Mouse (Mus musculus) hindbrain, postnatal 0 days (tissue): Measurements from ENCODE around the gene Ttll8. TPM values are rescaled to one million over a fixed set of nuclear protein-coding genes. Genes with fewer than 3 reads are reported as not detected.
A peak's percentile ranks its signal among the peaks of the same experiment; 100 is the strongest.

Experiments
- ATAC-seq: fragments of 200-750 bp; cut with Nextera tagmentation; 2 replicates; pipeline ENCODE4 v1.8.0; 2017; ENCODE audit warnings: mild to moderate bottlenecking, moderate TSS enrichment, moderate library complexity
- DNase-seq: peaks from one replicate; pipeline ENCODE4 v3.0.0-alpha.2; 2015; ENCODE audit warnings: low spot score
- H3K27ac ChIP-seq: fragments of 300-500 bp; sonication (generic); 2 replicates; pipeline ENCODE4 v1.5.1; 2014; ENCODE audit warnings: mild to moderate bottlenecking
- H3K27me3 ChIP-seq: fragments of 300-500 bp; sonication (generic); 2 replicates; pipeline ENCODE4 v1.6.1; 2014; ENCODE audit warnings: low read length, mixed read lengths; ENCODE audit not compliant: insufficient read depth
- H3K36me3 ChIP-seq: fragments of 300-500 bp; sonication (generic); 2 replicates; pipeline ENCODE4 v1.6.1; 2014; ENCODE audit warnings: low read length, mixed read lengths; ENCODE audit not compliant: insufficient read depth
- H3K4me1 ChIP-seq: fragments of 300-500 bp; sonication (generic); 2 replicates; pipeline ENCODE4 v1.6.1; 2014; ENCODE audit warnings: antibody characterized with exemption, low read length, mixed read lengths; ENCODE audit not compliant: insufficient read depth
- H3K4me2 ChIP-seq: fragments of 300-500 bp; sonication (generic); 2 replicates; pipeline ENCODE4 v1.6.1; 2014; ENCODE audit warnings: low read depth, mild to moderate bottlenecking, low read length, moderate library complexity, mixed read lengths
- H3K4me3 ChIP-seq: fragments of 300-500 bp; sonication (generic); 2 replicates; pipeline ENCODE4 v1.5.1; 2014; ENCODE audit warnings: low read length
- H3K9ac ChIP-seq: fragments of 300-500 bp; sonication (generic); replicated peaks from 2 replicates; pipeline ENCODE4 v1.6.1; 2014; ENCODE audit warnings: mild to moderate bottlenecking, low read length, moderate library complexity, mixed read lengths
- H3K9me3 ChIP-seq: fragments of 300-500 bp; sonication (generic); 2 replicates; pipeline ENCODE4 v1.6.1; 2016; ENCODE audit warnings: low read length, mixed read lengths
- CTCF ChIP-seq: IDR thresholded peaks from 2 replicates; pipeline ENCODE4 v1.5.1; 2016; ENCODE audit warnings: antibody characterized with exemption, control low read depth, low read depth
- WGBS: fragments of 180-500 bp; shearing (Covaris S2); extraction: QIAGEN DNeasy Blood & Tissue Kit; methylation state at CpG from one replicate; pipeline ENCODE4 v1.1.7; 2014; 5-methylcytosine and 5-hydroxymethylcytosine counted together
- polyA plus RNA-seq: library from polyadenylated mRNA; unstranded; fragments of >200 nt; fragmentation: Nextera tagmentation; extraction: Ambion mirVana; gene quantifications from 2 replicates; pipeline ENCODE4 v1.2.1, GENCODE M21; 2015
- total RNA-seq: library from RNA; depleted of rRNA; stranded (reverse); fragments of >200 nt; gene quantifications from 2 replicates; pipeline ENCODE4 v1.2.3, GENCODE M21; 2014

Ttll8 gene
- total and polyA plus RNA-seq, 2 experiments from 2014 or later = 0.14 to 0.16 TPM

DNA sequence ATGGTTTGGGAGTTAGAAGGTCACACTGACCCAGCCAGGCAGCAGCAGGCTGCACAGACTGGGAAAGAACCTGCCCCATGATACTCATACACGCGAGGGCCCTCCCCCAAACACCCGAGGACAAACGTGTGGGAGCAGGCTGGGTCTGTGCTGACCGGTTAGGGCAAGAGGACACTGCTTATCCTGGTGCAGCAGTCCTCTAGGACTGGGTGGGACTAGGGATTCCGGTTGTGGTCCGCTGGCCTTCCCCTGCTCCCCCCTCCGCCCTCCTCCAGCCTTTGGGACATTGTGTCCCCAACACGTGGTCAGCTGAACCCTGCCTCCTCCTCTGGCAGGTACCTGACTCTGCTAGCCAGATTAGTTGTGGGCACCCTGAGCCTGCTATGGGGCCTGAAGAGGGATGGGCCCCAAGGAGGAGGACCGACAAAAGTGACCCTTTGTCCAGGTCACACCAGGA is 78.6 kb downstream of the Ttll8 start:
- Histone ChIP-seq H3K27ac (no peak overlapping the region), H3K9ac (no peak overlapping the region), H3K27me3 (no peaks in the 10 kb centered on the region), H3K4me1 (no peaks in the 10 kb centered on the region), H3K4me3 (no peak overlapping the region), H3K4me2 (no peak overlapping the region), H3K9me3 (no peaks in the 10 kb centered on the region), H3K36me3 (no peaks in the 10 kb centered on the region)
- WGBS = 48% methylated on average over 10 of the region's 10 CpGs
- DNase-seq (no peak), ATAC-seq (0 out of 2 replicates have a peak, but pooled peaks have one; percentile 27)
- TF ChIP-seq CTCF = no peak

DNA sequence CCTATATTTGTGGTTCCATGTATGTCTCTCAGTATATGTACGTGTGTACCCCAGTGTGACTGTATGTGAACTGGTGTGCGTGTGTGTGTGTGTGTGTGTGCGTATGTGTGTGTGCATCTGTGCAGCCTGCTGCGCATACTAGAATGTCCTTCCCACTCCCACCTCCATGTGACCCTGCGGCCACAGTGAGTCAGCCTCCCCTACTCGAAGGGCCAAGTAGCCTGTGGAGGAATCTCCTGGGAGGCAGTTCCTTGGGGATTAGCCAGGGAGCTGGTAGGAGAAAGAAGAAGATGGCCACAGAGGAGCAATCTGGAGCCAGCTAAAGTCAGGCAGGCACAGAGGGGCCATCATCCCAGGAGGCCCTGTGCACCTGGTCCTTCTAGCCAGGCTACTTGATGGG is 79.7 kb downstream of the Ttll8 start:
- no peak for ATAC-seq
- no peak for DNase-seq
- no peaks in the 10 kb centered on the region for H3K9me3 ChIP-seq
- H3K4me2 ChIP-seq = no peak overlapping the region
- 88% methylated on average over 6 of the region's 6 CpGs for WGBS
- H3K36me3 ChIP-seq = no peaks in the 10 kb centered on the region
- no peak for TF ChIP-seq CTCF
- no peaks in the 10 kb centered on the region for H3K27me3 ChIP-seq
- H3K4me1 ChIP-seq = no peaks in the 10 kb centered on the region
- no peak overlapping the region for H3K4me3 ChIP-seq
- H3K27ac ChIP-seq = no peak overlapping the region
- H3K9ac ChIP-seq = no peak overlapping the region

DNA sequence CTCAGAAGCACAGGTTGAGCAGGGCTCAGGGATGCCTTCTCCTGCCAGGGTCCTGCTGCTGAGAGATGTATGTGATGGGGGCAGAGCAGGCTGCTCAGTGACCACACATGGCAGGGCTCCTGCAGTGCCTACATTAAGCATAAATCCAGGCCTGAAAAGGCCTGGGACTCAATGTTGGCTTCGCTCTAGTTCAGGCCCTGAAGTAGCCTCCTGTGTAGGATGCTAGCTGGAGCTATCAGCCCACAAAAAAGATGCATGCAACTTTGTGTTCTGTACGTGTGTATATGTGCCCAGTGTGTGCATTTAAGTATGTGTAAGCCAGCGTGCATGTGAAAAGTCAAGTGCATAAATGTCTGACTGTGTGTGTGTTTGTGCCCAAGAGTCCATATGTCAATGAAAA is 80.2 kb downstream of the Ttll8 start:
- no peak for TF ChIP-seq CTCF
- no peak for ATAC-seq
- 88% methylated on average over 3 of the region's 3 CpGs for WGBS
- Histone ChIP-seq H3K4me1 (no peaks in the 10 kb centered on the region), H3K9me3 (no peaks in the 10 kb centered on the region), H3K4me3 (no peak overlapping the region), H3K27me3 (no peaks in the 10 kb centered on the region), H3K27ac (no peak overlapping the region), H3K4me2 (no peak overlapping the region), H3K9ac (no peak overlapping the region), H3K36me3 (no peaks in the 10 kb centered on the region)
- DNase-seq = no peak

DNA sequence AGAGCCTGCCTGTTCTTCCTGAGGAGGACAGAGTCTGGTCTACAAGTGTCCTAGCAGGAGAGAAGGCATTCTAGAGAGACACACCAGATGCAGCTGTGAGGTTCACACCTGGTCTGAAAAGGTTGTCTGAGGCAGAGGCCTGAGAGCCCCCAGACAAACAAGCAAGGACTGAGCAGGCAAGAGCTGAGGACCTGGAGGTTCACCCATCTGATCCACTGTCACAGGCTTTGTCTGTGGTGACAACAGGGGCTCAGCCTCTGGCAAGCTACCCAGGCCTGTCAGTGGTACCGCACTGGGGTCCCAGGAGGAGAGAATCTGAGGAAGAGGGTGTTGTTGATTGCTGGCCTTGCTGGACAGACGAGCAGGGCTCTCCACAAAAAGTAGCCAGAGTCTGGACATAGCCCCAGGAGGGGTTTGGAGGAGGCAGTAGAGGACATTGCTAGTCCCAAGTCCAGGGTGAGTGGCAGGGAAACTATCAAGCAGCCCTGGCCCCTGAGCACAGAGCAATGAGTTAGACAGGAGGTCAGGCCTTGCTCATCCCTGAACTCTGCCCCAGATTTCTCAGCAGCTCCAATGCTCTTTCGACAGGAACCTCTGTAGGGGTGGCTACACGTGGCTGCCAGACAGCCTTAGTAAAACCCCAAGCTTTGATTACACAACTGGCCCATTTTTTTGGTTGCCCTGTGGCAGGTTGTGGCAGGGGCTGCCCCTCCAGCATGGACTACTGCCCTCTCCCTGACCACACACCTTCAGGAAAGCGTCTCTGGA is 83.6 kb downstream of the Ttll8 start:
- H3K4me3 ChIP-seq = no peak overlapping the region
- ATAC-seq = no peak
- H3K27ac ChIP-seq = no peak overlapping the region
- TF ChIP-seq CTCF = no peak
- no peak for DNase-seq
- no peaks in the 10 kb centered on the region for H3K27me3 ChIP-seq
- no peaks in the 10 kb centered on the region for H3K4me1 ChIP-seq
- H3K9ac ChIP-seq = no peak overlapping the region
- H3K36me3 ChIP-seq = peaks cover 12% of the 10 kb centered on the region
- WGBS = 79% methylated on average over 5 of the region's 5 CpGs
- H3K4me2 ChIP-seq = no peak overlapping the region
- H3K9me3 ChIP-seq = no peaks in the 10 kb centered on the region

DNA sequence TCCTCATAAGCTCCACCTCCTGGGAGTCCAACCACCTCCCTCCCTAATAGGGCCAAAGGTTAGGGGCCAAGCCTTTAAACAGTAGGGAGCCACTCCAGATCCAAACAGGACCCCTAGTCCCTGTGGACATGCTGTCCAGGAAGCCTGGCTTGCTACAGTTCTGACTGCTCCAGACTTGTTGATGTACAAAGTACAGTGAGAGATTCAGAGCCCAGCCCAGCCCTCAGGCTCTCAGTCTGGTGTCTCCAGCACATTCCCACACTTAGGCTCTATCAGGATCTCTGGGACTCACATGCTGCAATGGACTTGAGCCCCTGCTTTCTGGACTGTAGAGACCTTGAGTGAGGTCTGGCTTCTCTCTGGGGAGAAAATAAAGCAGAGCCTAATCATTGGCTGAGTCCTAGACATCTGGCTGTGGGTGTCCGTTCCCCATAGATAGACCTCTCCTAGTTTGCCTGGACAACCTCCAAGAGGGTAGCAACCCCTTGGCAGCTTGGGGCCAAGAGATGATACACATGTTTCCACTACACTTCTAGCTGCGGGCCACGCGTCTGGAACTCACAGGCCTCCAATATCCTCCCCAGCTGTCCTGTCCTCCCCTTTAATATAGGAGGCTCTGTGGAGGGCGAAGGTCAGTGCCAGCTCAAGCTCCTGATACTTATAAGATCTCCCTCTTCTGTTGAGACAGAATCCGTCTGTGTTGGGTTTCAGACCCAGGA is 86.0 kb downstream of the Ttll8 start:
- TF ChIP-seq CTCF = no peak
- H3K36me3 ChIP-seq = peaks cover 24% of the 10 kb centered on the region
- no peak overlapping the region for H3K9ac ChIP-seq
- no peak overlapping the region for H3K4me3 ChIP-seq
- no peak overlapping the region for H3K4me2 ChIP-seq
- ATAC-seq = no peak
- peaks cover 13% of the 10 kb centered on the region for H3K4me1 ChIP-seq
- no peak overlapping the region for H3K27ac ChIP-seq
- WGBS = 92% methylated on average over 6 of the region's 6 CpGs
- no peaks in the 10 kb centered on the region for H3K27me3 ChIP-seq
- DNase-seq = no peak
- H3K9me3 ChIP-seq = no peaks in the 10 kb centered on the region

DNA sequence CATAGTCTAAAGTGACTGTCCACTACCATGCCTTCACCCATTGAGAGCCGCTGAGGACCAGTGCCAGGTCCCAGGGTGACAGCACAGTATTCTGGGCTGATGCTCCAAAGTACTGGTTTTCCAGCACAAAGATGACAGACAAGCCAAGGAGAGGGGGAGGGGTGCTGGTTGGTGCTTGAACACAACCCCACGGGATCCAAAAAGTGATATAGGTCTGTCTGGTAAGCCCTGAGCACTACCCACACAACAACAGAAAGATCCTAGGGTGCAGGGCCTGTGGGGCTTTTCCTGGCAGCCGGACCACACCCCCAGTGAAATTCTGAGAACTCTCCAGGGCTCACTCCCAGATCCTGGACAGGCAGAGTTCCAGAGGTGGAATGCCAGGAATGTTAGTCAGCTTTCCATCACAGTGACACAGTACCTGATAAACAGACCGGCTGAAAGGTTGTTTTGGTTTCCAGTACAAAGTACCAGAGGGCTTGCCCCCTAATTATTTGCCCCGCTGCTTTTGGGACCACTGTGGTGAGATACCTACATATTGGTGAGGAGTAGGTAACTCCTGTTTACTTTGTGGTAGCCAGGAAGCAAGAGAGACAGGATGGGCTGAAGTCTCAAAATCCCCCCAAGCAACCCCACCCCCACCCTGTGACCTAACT is 86.7 kb downstream of the Ttll8 start:
- peaks cover 24% of the 10 kb centered on the region for H3K36me3 ChIP-seq
- ATAC-seq (no peak), DNase-seq (no peak)
- H3K4me1 ChIP-seq = peaks cover 13% of the 10 kb centered on the region
- H3K4me3 ChIP-seq = no peak overlapping the region
- TF ChIP-seq CTCF = no peak
- 45% methylated on average over 5 of the region's 5 CpGs for WGBS
- H3K27ac ChIP-seq = peak overlapping the region; percentile 54; the same call in 1 of the 2 replicates
- H3K27me3 ChIP-seq = no peaks in the 10 kb centered on the region
- no peak overlapping the region for H3K9ac ChIP-seq
- no peak overlapping the region for H3K4me2 ChIP-seq
- H3K9me3 ChIP-seq = no peaks in the 10 kb centered on the region
